Mouse (Mus musculus): ENCODE results near the gene Epha7.

GRCm38 (mm10) chr4:28813551-28814475 is 882 bp downstream of the Epha7 start:
- no peak for TF ChIP-seq CTCF (conservative IDR thresholded peaks at IDR 0.05; ENCODE audit: insufficient read depth, insufficient read length, low read depth, low read length)
- TF ChIP-seq POLR2A (IDR thresholded peaks at IDR 0.05; ENCODE audit: low read depth, low read length) = no peak

All from kidney, adult 2 months (tissue).